Mouse (Mus musculus) v-Abl transformed pro-B cells (cell line): ENCODE measurements around the gene Anp32b.

Experiments
- in situ Hi-C, 2 experiments: fragments of 400-800 bp; cut with MboI; formaldehyde crosslinking; loops; one replicate each; pipeline ENCODE4 v1.15.1; 2025; ENCODE audit not compliant: unreplicated experiment in 2 of 2

Anp32b gene

GRCm38 (mm10) chr4:46451758-46452480 lies 1.2 kb downstream of the Anp32b start:
- in situ Hi-C loops: loop anchor here in 1 of 2 experiments (25.0 kb wide), 1 partner anchor 490 kb away; the partner anchor contains the start of gene Tdrd7

DNA sequence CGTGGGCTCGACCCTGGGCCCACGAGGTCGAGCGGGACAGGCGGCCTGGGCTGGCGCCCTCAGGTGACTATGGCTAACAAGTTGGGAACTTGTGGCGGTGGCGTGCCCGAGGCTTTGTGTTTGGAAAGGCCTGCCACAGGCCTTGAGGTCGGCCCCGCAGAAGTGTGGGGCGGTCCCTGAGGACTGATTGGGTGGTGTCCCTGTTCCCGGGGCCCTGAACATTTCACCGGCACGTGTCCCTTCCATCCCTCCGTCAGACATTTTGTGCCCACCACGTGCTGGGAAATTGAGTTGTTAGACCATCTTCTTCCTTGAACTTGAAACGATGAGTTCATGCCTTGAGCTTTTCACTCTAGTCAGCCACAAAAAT lies 1.8 kb downstream of the Anp32b start:
- in situ Hi-C loops: loop anchor here in 1 of 2 experiments (25.0 kb wide), 1 partner anchor 490 kb away; the partner anchor contains the start of gene Tdrd7

- in situ Hi-C loops: loop anchor here in 1 of 2 experiments (25.0 kb wide), 1 partner anchor 491 kb away; the partner anchor contains the start of gene Tdrd7
Measured at GRCm38 (mm10) chr4:46452855-46453719, 2.4 kb downstream of the Anp32b start.

- in situ Hi-C loops: loop anchor here in 1 of 2 experiments (25.0 kb wide), 1 partner anchor 492 kb away; the partner anchor contains the start of gene Tdrd7
Measured at GRCm38 (mm10) chr4:46454097-46454864, 3.6 kb downstream of the Anp32b start.

- in situ Hi-C loops: loop anchor here in 1 of 2 experiments (5.0 to 25.0 kb wide), 2 partner anchors 64 to 494 kb away; partner anchors contain the start of gene Tdrd7
Measured at GRCm38 (mm10) chr4:46456762-46457161, 6.1 kb downstream of the Anp32b start.

GRCm38 (mm10) chr4:46457186-46457585 lies 6.5 kb downstream of the Anp32b start:
- in situ Hi-C loops: loop anchor here in 1 of 2 experiments (5.0 to 25.0 kb wide), 2 partner anchors 65 to 495 kb away; partner anchors contain the start of gene Tdrd7

GRCm38 (mm10) chr4:46458411-46458810 lies 7.7 kb downstream of the Anp32b start:
- in situ Hi-C loops: loop anchor here in 1 of 2 experiments (5.0 to 25.0 kb wide), 2 partner anchors 66 to 496 kb away; partner anchors contain the start of gene Tdrd7

DNA sequence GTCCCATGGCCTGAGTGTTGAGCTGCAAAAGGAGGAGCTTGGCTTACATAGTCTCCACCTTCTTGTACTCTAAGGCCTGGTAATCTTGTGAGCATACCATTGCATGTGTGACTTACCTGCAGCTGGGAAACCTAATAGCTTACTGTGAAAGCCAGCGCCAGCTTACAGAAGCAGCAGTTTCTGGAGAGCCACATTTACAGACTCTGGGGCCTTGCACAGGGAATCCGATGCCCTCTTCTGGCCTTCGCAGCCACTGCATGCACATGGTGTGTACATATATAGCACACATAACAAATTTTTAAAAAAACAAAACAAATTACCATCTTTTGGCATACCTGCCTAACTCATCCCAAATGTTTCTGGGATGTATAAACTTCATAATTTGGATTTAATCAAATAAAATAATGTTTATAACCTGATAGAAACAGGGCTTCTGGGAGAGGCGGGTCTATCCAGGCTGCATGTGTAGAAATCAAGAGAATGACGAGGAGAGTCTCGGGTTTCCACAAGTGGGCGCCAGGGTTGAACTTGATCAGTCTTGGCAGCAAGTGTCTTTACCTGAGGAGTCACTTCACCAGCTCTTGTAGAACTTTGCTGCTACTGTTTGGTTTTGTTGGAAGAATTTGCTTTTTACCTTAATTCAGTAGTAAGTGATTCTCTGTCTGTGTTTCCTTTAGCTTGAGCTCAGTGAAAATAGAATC lies 12.6 kb downstream of the Anp32b start:
- in situ Hi-C loops: loop anchor here in 1 of 2 experiments (10.0 to 25.0 kb wide), 2 partner anchors 258 to 501 kb away; partner anchors contain the start of gene Tdrd7

- in situ Hi-C loops: loop anchor here in 1 of 2 experiments (10.0 to 25.0 kb wide), 2 partner anchors 261 to 503 kb away; partner anchors contain the start of gene Tdrd7
Measured at GRCm38 (mm10) chr4:46465740-46466139, 15.0 kb downstream of the Anp32b start.

DNA sequence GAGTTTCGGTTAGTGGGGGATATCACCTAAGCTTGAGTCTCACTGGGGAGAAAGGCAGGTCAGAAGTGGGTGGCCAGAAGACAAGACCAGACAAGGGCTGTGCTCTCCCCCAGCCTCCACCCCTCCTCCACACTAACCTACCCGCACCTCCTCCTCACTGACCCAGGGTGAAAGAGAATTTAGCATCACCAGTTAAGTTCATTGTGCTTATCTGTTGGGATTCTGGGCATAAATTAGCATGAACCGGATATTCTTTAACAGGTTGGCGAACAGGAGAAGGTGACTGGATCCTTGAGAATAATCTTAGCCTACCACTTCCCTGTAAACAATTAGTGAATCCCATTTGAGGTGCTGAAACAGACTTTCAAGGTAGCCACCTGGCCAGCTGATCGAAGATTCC lies 24.4 kb downstream of the Anp32b start:
- in situ Hi-C loops: loop anchor here in 1 of 2 experiments (10.0 kb wide), 1 partner anchor 260 kb away; no protein-coding TSS in a partner anchor

DNA sequence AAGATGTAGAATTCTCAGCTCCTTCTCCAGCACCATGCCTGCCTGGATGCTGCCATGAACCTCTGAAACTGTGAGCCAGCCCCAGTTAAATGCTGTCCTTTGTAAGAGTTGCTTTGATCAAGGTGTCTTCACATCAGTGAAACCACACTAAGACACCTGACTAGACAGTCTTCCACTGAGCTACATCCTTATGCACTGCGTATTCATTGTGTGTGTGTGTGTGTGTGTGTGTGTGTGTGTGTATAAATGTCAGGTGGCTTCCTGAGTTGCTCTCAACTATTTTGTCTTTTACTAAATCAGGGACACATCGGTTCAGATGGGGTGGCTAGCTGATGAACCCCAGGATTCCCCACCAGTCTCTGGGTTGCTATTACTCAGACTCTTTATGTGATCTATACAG lies 28.4 kb downstream of the Anp32b start:
- in situ Hi-C loops: loop anchor here in 1 of 2 experiments (10.0 kb wide), 1 partner anchor 264 kb away; no protein-coding TSS in a partner anchor

GRCm38 (mm10) chr4:46485696-46486417 lies 35.2 kb downstream of the Anp32b start:
- in situ Hi-C loops: no loop called here

DNA sequence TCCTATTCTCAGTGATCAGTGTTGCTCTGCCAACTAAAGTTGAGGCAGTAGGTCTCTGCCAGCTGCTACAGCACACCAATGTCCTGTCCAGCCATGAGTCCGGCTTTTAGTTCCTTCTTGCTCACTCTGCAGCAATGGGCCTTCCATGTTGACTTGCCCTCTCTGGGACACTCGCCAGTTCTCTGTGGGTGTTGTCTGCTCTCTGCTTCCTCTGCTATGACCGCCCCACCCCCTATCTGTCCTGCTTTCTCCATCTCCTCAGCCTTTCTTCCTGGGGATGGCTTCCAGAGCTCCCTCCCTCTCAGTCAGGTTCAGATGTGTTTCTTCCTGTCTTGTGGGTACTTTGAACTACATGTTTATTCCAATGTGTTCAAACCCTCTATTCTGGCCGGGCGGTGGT lies 36.6 kb downstream of the Anp32b start:
- in situ Hi-C loops: no loop called here

GRCm38 (mm10) chr4:46489028-46489925 lies 38.6 kb downstream of the Anp32b start, which contains the start of gene Nans:
Gene Nans, plus strand, starts transcription at chr4:46489248.
- in situ Hi-C loops: no loop called here

GRCm38 (mm10) chr4:46493071-46493470 lies 42.4 kb downstream of the Anp32b start:
- in situ Hi-C loops: loop anchor here in 1 of 2 experiments (5.0 kb wide), 1 partner anchor 39 kb away; no protein-coding TSS in a partner anchor

DNA sequence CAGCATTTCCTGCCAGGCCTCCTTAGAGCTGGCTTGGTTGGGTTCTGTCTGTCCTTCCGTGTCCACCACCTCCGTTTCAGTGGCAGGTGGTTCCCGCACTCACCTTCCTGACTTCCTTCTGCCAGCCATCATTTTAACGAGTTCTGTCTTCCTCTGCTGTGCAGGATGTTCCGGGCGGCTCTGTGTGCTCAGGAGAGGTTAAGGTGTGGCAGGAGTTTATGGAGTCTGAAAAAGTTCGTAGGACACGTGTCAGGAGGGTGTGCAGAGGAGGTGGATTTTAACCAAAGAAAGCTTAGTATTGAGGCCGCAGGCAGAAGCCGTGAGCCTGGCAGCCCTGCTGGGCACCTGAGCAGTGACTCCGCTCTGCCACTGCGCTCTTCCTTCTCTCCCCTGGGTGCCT lies 44.8 kb downstream of the Anp32b start:
- in situ Hi-C loops: loop anchor here in 1 of 2 experiments (5.0 kb wide), 1 partner anchor 162 kb away; no protein-coding TSS in a partner anchor

GRCm38 (mm10) chr4:46497286-46497892 lies 46.7 kb downstream of the Anp32b start:
- in situ Hi-C loops: loop anchor here in 1 of 2 experiments (5.0 kb wide), 1 partner anchor 160 kb away; no protein-coding TSS in a partner anchor
